Mouse (Mus musculus): ENCODE measurements at regions not wholly inside any gene's neighbourhood (a gene's known extent, or its start where the extent isn't known, plus 50 kb on each side); places are given as distances from the start of the nearest gene placed in this dataset.

DNA sequence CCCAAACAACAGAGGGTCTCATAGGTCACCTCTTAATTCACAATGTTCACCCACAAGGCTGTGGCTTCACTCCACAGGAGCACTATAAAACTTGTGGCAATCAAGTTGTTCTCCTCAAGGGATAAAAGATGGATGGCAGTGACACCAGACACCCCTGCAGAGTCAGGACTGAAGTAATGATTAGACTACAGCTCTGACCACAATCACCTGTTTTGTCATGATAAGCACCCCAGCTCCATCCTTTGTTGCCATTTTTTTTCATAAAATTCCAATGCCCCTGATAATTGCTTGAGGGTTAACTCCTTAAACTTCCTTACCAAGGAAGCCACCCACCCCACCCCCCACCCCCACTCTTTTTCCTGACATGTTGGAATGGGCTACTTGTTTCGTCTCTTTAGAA lies 755.1 kb downstream of the Stim2 start:
- TF ChIP-seq CTCF (IDR thresholded peaks at IDR 0.05; ENCODE audit: borderline replicate concordance, insufficient read depth, low read depth, low read length) (no peak), POLR2A (IDR thresholded peaks at IDR 0.05; ENCODE audit: borderline replicate concordance, insufficient read depth, low read length) (no peak)

Measured in cerebellum, adult 2 months (tissue).